Mouse (Mus musculus) bone marrow macrophage, adult 2 months (primary cell): ENCODE measurements at regions not wholly inside any gene's neighbourhood (a gene's known extent, or its start where the extent isn't known, plus 50 kb on each side); places are given as distances from the start of the nearest gene placed in this dataset.

ENCODE experiments used
- H3K27ac ChIP-seq: 2 replicates; pipeline ENCODE4 v1.5.1; 2012; ENCODE audit warnings: low read depth, low read length; ENCODE audit not compliant: insufficient read depth
- H3K4me1 ChIP-seq: 2 replicates; pipeline ENCODE4 v1.6.1; 2012; ENCODE audit warnings: low read length; ENCODE audit not compliant: control insufficient read depth, insufficient read depth
- H3K4me3 ChIP-seq: 2 replicates; pipeline ENCODE4 v1.5.1; 2012; ENCODE audit warnings: mild to moderate bottlenecking, low read length, moderate library complexity; ENCODE audit not compliant: insufficient read depth
- CTCF ChIP-seq: IDR thresholded peaks from 2 replicates; pipeline ENCODE4 v1.5.1; 2012; ENCODE audit warnings: low read depth, mild to moderate bottlenecking, low read length, moderate library complexity
- POLR2A ChIP-seq: IDR thresholded peaks from 2 replicates; pipeline ENCODE4 v1.6.1; 2012; ENCODE audit warnings: mild to moderate bottlenecking, low read depth, low read length, borderline replicate concordance

DNA sequence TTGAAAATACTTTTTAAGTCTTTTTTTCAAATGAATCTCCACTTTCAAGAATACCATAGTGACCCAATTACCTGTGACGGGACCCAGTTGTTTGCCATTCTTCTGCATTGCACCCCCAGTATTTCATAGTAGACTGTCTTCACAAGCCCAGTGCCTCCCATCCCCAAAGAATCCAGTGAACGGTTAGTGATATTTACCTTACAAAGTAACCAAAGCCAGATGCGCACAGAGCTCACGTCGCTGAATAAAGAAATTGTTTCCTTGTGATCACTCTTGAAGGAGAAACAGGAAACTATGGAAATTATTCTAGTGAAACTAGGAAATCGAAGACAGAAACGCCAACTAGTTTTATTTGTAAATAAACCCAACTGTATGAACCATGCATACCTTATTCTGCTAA is 91.4 kb upstream of the Ssbp2 start:
- H3K27ac ChIP-seq = no peak overlapping the region

DNA sequence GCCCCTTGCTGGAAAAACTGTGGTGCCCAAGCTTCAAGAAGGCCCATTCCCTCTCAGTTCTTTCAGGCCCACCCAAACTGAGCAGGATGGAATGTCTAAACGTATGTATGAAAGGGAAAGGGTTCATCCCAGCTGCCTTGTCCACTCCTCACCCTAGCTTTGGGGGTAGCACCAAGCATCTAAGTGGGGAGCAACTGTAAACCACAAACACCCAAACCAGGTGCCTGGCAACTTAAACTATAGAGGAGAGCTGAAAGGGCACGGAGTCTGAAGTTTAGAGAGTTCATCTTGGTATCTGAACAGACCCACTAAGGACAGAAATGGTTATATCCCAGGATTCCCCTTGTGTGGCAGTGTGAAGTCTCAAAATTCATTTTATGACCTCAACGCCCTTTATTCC is 90.1 kb upstream of the Ssbp2 start:
- Histone ChIP-seq H3K27ac (no peak overlapping the region), H3K4me3 (no peak overlapping the region), H3K4me1 (peaks cover 21% of the 10 kb centered on the region)
- TF ChIP-seq POLR2A (no peak), CTCF (no peak)

More for the DNA sequence above, 91.4 kb upstream of the Ssbp2 start:
- H3K4me1 ChIP-seq = peaks cover 22% of the 10 kb centered on the region
- H3K4me3 ChIP-seq = no peak overlapping the region
- TF ChIP-seq CTCF = no peak
- no peak for TF ChIP-seq POLR2A

DNA sequence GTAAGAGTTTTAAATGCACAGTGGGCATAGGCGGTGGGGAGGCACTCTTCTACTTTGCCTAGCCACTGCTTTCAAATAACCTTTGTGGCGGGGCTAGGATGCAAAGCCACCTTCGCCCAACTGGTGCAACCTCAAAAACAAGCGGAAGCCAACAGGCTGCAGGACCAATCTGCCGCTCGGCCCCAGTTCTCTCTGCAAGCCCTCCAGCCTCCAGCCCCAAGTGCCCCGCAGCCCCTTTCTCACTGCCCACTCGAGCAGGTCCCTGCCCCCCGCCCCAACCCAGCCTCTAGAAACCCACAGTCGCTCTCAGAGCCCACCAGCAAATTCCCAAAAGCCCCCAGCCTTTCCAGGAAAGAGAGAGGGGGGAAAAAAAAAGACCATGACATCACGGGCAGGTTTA is 89.6 kb upstream of the Ssbp2 start:
- Histone ChIP-seq H3K27ac (peak overlapping the region; percentile 93), H3K4me1 (peaks cover 19% of the 10 kb centered on the region), H3K4me3 (peak overlapping the region; percentile 61)
- no peak for TF ChIP-seq POLR2A
- TF ChIP-seq CTCF = no peak

DNA sequence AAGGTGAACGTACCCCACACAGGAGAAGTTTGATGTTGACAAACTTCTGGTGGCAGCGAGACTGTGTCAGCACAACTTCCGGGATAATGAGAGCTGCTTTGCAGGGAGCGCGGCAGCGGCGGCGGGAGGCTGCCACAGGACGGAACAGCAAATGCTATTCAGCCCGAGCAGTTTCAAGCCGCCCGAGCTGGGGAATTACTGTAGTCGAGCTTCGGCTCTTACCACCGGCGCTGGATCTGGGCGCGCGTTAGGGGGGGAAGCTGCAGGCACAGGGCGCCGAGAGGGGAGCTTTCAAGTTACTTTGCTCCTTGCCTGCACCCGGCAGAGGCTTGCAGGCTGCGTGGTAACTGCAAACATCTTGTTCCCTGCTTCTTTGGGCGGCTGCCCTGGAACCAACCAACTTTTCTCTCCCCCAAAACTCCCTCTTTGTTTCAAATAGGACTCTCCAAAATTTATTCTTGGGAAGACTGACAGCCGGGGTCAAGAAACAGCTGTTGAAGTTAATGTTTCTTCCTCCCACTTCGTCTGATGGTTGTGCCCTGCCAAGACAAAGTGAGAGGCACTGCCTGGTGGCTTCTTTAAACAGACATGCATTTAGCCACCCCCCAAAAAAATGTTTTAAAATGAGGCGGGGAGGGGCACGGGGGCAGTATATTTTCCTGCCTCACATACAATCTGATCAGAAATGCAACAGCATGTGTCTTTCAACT is 89.0 kb upstream of the Ssbp2 start:
- TF ChIP-seq POLR2A (no peak), CTCF (no peak)
- Histone ChIP-seq H3K27ac (peak overlapping the region; percentile 93), H3K4me1 (peaks cover 19% of the 10 kb centered on the region), H3K4me3 (peak overlapping the region; percentile 61)

DNA sequence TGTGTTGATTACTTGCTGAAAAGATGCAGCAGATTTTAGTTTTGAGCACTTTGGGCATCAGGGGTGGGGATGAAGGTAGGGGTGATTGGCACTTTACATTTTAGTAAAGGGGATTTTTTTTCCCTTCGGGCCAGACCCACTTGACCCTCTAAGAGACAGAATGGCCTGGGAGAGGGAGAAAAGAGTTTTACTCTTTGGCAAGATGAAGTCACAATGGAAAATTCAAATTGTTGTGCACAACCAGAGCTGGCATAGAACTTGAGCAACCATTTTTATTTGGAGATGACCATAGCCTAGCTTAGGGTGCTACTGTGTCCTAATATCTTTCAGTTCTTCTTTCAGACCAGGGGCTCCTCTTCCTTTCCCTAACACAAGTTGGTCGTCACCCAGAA is 88.5 kb upstream of the Ssbp2 start:
- Histone ChIP-seq H3K4me1 (peaks cover 19% of the 10 kb centered on the region), H3K4me3 (peak overlapping the region; percentile 61), H3K27ac (peak overlapping the region; percentile 93; the same call in 1 of the 2 replicates)
- no peak for TF ChIP-seq CTCF
- no peak for TF ChIP-seq POLR2A

DNA sequence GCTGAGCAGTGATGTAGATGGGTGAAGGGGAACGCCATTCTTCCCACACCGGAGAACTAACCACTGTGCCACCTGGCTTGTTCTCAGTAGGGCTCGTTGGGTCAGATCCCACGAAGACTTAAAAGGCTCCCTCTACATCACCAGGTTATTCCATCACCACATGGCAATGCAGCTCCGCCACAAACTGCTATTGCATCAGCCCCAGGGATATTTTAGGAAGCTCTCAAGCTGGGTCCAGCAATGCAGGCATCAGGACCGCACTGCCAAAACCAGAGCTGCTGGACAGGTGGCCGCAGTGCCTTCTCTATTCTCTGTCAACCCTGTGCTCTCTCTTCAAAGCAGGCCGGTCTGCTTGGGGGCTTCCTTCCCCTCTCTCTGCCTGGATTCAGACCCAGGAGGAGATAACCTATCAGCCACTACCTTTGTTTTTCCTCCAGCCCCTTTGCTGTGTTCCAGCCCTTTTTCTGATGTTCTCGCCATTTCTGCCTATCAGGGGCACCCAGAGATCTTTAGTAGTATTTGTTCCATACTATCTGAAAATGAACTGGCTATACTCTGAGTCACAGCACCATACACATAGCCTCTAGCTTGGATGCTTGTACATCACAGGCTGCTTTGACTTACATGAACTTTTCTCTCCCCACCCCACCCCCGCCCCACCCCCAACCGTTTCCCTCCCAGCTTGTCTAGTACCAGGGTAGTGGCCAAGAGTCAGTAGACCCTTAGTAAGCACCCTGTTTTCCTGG is 87.8 kb upstream of the Ssbp2 start:
- H3K27ac ChIP-seq = no peak overlapping the region

DNA sequence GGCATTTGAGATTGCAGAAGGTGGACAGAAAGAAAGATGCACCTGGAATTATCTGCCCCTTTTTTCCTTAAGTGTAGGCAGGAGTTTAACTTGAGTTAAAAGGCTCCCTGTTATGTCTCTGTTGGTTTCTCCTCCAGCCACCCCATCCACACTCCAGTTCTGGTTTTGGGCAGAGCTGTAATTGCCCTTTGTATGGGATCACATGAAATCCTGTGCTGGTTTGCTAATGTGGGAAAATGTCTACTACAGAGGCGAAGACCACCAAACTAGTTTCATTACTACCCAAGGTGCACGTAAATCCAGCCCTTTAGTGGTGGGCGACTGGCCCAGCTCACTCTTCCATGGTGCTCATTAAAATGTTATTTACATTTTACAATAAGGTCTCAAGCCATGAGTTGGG is 85.9 kb upstream of the Ssbp2 start:
- Histone ChIP-seq H3K27ac (no peak overlapping the region), H3K4me3 (no peak overlapping the region), H3K4me1 (peaks cover 19% of the 10 kb centered on the region)
- TF ChIP-seq CTCF (no peak), POLR2A (no peak)

More for the DNA sequence above, 87.8 kb upstream of the Ssbp2 start:
- Histone ChIP-seq H3K4me3 (no peak overlapping the region), H3K4me1 (peaks cover 19% of the 10 kb centered on the region)
- no peak for TF ChIP-seq CTCF
- TF ChIP-seq POLR2A = no peak

DNA sequence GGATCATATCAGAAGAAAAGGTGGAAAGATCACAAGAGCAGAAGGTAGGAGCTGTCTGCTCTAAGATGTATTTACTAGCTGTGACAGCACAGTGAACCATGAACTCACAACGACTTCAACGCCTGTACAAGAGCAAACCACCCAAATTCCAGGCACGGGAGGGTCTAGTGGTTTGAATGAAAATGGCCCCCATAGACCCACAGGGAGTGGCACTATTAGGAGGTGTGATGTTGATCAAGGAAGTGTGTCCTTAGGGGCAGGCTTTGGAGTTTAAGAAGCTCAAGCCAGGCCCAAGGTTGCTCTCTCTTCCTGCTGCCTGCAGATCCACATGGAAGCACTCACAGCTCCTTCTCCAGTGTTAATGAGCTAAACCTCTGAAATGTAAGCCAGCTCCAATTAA is 83.5 kb upstream of the Ssbp2 start:
- H3K4me1 ChIP-seq = peaks cover 9% of the 10 kb centered on the region
- no peak overlapping the region for H3K27ac ChIP-seq
- TF ChIP-seq POLR2A (no peak), CTCF (no peak)

DNA sequence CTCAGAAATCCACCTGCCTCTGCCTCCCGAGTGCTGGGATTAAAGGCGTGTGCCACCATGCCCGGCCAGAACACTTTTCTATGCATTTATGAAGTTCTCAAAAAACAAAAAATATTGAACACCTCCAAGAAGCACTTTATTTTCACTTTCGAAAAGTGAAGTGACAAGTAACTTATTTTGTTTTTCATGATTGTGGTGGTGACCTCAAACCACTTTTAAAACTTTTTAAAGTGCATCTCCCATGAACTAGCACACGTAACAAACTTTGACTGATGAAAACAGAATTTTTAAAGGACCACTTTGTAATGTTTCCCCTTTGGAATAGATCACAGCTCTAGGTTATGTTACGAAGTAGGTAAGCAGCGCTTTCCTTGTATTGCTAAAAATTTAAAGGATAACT is 82.7 kb upstream of the Ssbp2 start:
- Histone ChIP-seq H3K4me1 (no peaks in the 10 kb centered on the region), H3K4me3 (no peak overlapping the region), H3K27ac (no peak overlapping the region)
- no peak for TF ChIP-seq CTCF
- no peak for TF ChIP-seq POLR2A

More for the DNA sequence above, 83.5 kb upstream of the Ssbp2 start:
- no peak overlapping the region for H3K4me3 ChIP-seq

DNA sequence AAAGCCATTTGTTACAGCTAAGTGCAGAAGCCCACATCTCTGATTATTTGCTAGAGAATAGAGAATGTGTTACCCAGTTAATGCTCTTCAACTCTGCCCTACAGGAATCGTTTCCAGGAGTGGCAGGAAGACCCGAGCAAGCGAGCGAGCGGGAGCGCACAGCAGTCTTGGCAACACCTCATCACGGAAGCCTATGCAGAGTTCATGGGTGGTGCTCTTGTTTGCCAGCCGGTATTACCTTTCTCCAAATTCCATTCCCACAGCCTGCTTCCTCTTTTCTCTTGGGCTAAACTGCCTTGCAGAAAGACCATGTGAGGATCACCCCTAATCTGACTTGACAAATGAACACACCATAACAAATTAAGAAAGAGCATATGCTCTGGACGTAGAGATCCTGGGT is 82.1 kb upstream of the Ssbp2 start:
- Histone ChIP-seq H3K4me3 (no peak overlapping the region), H3K27ac (no peak overlapping the region), H3K4me1 (no peaks in the 10 kb centered on the region)
- TF ChIP-seq CTCF = no peak
- no peak for TF ChIP-seq POLR2A
